In the genomic region with DNA sequence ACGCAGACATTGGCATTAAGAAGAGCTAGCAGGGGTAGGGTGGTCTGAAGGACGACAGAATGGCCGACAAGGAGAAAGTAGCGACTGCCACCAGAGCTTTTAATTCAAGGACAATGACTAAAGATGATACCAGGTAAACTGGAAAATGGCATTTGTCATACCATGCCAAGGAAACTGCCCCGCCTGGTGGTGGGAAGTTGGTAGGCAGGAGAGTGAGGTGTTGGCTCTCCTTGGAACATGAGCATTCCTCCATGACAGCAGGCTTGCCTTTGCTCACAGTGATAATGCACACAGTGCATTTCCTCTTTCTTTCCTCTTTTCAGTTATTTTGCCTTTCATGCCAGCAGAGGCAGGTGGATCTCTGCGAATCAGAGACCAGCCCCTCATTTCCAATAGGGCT, we compare ENCODE assay signal across 14 mouse cellular contexts.
DNase-seq lines count a peak whose midpoint lies in the region; ATAC-seq and TF ChIP-seq lines count a peak whose summit lies in the region.
"Had no signal": no experiment of that assay in that cellular context is flagged by ENCODE, and none has a peak within 500 bp of the region (broad histone marks: within the 10 kb centered on the region; RNA-seq: fewer than 3 reads in every experiment).

No protein-coding gene starts in this region.

- no peak for ATAC-seq in liver, postnatal 0 days
- ATAC-seq: midbrain, embryonic 16.5 days had no signal

- WGBS in lung, adult 2 months, result 79% methylated on average over 6 of the region's 6 CpGs
- WGBS in liver, postnatal 0 days (ENCODE audit: insufficient replicate concordance), result 71% methylated on average over 6 of the region's 6 CpGs
- WGBS in embryonic facial prominence, embryonic 10.5 days, result 90% methylated on average over 6 of the region's 6 CpGs

- H3K9ac ChIP-seq in liver, postnatal 0 days (replicated peaks), result no peak overlapping the region

- no peak for TF ChIP-seq EP300 in liver, postnatal 0 days (IDR thresholded peaks at IDR 0.05; ENCODE audit: low read depth)

- peak; percentile 27; the same call in 1 of the 2 replicates for TF ChIP-seq CTCF in lung, adult 2 months (IDR thresholded peaks at IDR 0.05; ENCODE audit: insufficient read depth, low read length)
- TF ChIP-seq CTCF in liver, postnatal 0 days (IDR thresholded peaks at IDR 0.05; ENCODE audit: low read depth), result peak; percentile 73

- H3K36me3 ChIP-seq in liver, postnatal 0 days (replicated peaks; ENCODE audit: insufficient read depth, low read length), result no peaks in the 10 kb centered on the region
- no peaks in the 10 kb centered on the region for H3K36me3 ChIP-seq in embryonic facial prominence, embryonic 10.5 days (replicated peaks)

- DNase-seq in adrenal gland, postnatal 10 days, result peak; percentile 18
- no peak for DNase-seq in adrenal gland, postnatal 14 days
- DNase-seq in lung, adult 2 months, result no peak
- no peak for DNase-seq in lung, postnatal 10 days
- peak; percentile 20 for DNase-seq in NIH3T3 (ENCODE audit: low read depth)
- peak; percentile 62 for DNase-seq in liver, postnatal 0 days
- no peak for DNase-seq in retina, postnatal 1 day
- DNase-seq in embryonic facial prominence, embryonic 10.5 days (ENCODE audit: low spot score), result no peak
- DNase-seq: B cell, adult 2 months; heart, postnatal 10 days; lung, postnatal 36 days; right cerebral cortex, postnatal 14 days had no signal

- H3K27me3 ChIP-seq in liver, postnatal 0 days (ENCODE audit: insufficient read depth, low read length), result peaks cover 5% of the 10 kb centered on the region; the same call in 1 of the 2 replicates
- no peaks in the 10 kb centered on the region for H3K27me3 ChIP-seq in embryonic facial prominence, embryonic 10.5 days (replicated peaks; ENCODE audit: low read depth, poor library complexity, severe bottlenecking)

- no peak overlapping the region for H3K27ac ChIP-seq in liver, postnatal 0 days (ENCODE audit: low read depth)
- no peak overlapping the region for H3K27ac ChIP-seq in embryonic facial prominence, embryonic 10.5 days (replicated peaks)

- no peak for TF ChIP-seq POLR2A in lung, adult 2 months (IDR thresholded peaks at IDR 0.05; ENCODE audit: borderline replicate concordance, extremely low read depth, low read depth, low read length)

- no peak overlapping the region for H3K4me2 ChIP-seq in liver, postnatal 0 days (ENCODE audit: low read depth, low read length)

- H3K9me3 ChIP-seq in liver, postnatal 0 days (ENCODE audit: low read length), result no peaks in the 10 kb centered on the region
- H3K9me3 ChIP-seq in embryonic facial prominence, embryonic 10.5 days, result no peaks in the 10 kb centered on the region

- no peaks in the 10 kb centered on the region for H3K4me1 ChIP-seq in lung, adult 2 months (ENCODE audit: control insufficient read depth, insufficient read depth, low read length)
- H3K4me1 ChIP-seq in liver, postnatal 0 days (ENCODE audit: insufficient read depth), result peaks cover 31% of the 10 kb centered on the region
- H3K4me1 ChIP-seq in embryonic facial prominence, embryonic 10.5 days, result peaks cover 26% of the 10 kb centered on the region

- no peak overlapping the region for H3K4me3 ChIP-seq in lung, adult 2 months (replicated peaks; ENCODE audit: extremely low read depth, low read depth, low read length)
- no peak overlapping the region for H3K4me3 ChIP-seq in liver, postnatal 0 days (ENCODE audit: low read depth, low read length)
- H3K4me3 ChIP-seq in embryonic facial prominence, embryonic 10.5 days, result no peak overlapping the region
- H3K4me3 ChIP-seq: erythroblast, embryonic 14.5 days had no signal

Comparison
In these comparisons a context has a peak if more than half of its experiments do, and no peak if none do; other contexts are left out.
1. DNase-seq: peak in adrenal gland, postnatal 10 days (single experiment), NIH3T3 (single experiment) and liver, postnatal 0 days (single experiment); none in adrenal gland, postnatal 14 days (single experiment), lung, adult 2 months (single experiment), lung, postnatal 10 days (single experiment), retina, postnatal 1 day (single experiment) and embryonic facial prominence, embryonic 10.5 days (single experiment).